30 mouse cellular contexts compared by ENCODE assay signal in genomic region chr19:32120798-32121197, GRCm38 (mm10). TPM values are rescaled to one million over a fixed set of nuclear protein-coding genes. Genes with fewer than 3 reads are reported as not detected.
DNase-seq lines count a peak whose midpoint lies in the region; ATAC-seq lines count a peak whose summit lies in the region.
"Had no signal": no experiment of that assay in that cellular context is flagged by ENCODE, and none has a peak within 500 bp of the region (broad histone marks: within the 10 kb centered on the region; RNA-seq: fewer than 3 reads in every experiment).

No protein-coding gene starts in this region.

- H3K27me3 ChIP-seq in kidney, embryonic 16.5 days (ENCODE audit: insufficient read depth, low read length) = no peaks in the 10 kb centered on the region
- no peaks in the 10 kb centered on the region for H3K27me3 ChIP-seq in forebrain, embryonic 13.5 days
- H3K27me3 ChIP-seq: CH12.LX; embryonic facial prominence, embryonic 13.5 days; forebrain, embryonic 12.5 days; heart, embryonic 12.5 days; heart, embryonic 15.5 days; hindbrain, embryonic 13.5 days had no signal

- no peaks in the 10 kb centered on the region for H3K9me3 ChIP-seq in kidney, embryonic 16.5 days (ENCODE audit: low read length)
- no peaks in the 10 kb centered on the region for H3K9me3 ChIP-seq in forebrain, embryonic 13.5 days (replicated peaks)
- H3K9me3 ChIP-seq: embryonic facial prominence, embryonic 10.5 days; embryonic facial prominence, embryonic 13.5 days; forebrain, embryonic 12.5 days; G1E; heart, embryonic 12.5 days; heart, embryonic 15.5 days; hindbrain, embryonic 10.5 days; hindbrain, embryonic 13.5 days had no signal

- no peak overlapping the region for H3K27ac ChIP-seq in kidney, embryonic 16.5 days (ENCODE audit: low read length)
- no peak overlapping the region for H3K27ac ChIP-seq in forebrain, embryonic 13.5 days
- H3K27ac ChIP-seq: embryonic facial prominence, embryonic 10.5 days; embryonic facial prominence, embryonic 13.5 days; forebrain, embryonic 12.5 days; heart, embryonic 15.5 days; hindbrain, embryonic 10.5 days; hindbrain, embryonic 13.5 days had no signal

- H3K4me1 ChIP-seq in kidney, embryonic 16.5 days (ENCODE audit: insufficient read depth, low read length) = no peaks in the 10 kb centered on the region
- no peaks in the 10 kb centered on the region for H3K4me1 ChIP-seq in forebrain, embryonic 13.5 days
- H3K4me1 ChIP-seq: embryonic facial prominence, embryonic 10.5 days; embryonic facial prominence, embryonic 13.5 days; forebrain, embryonic 12.5 days; heart, embryonic 12.5 days; heart, embryonic 15.5 days; hindbrain, embryonic 10.5 days; hindbrain, embryonic 13.5 days had no signal

- H3K4me3 ChIP-seq in kidney, embryonic 16.5 days (ENCODE audit: low read length) = no peak overlapping the region
- H3K4me3 ChIP-seq in forebrain, embryonic 13.5 days = no peak overlapping the region
- H3K4me3 ChIP-seq: embryonic facial prominence, embryonic 10.5 days; embryonic facial prominence, embryonic 13.5 days; erythroblast, embryonic 14.5 days; forebrain, embryonic 12.5 days; heart, embryonic 12.5 days; heart, embryonic 15.5 days; hindbrain, embryonic 10.5 days; hindbrain, embryonic 13.5 days had no signal

- ATAC-seq in kidney, embryonic 16.5 days (ENCODE audit: low FRiP score, low TSS enrichment) = 0 out of 2 replicates have a peak, but pooled peaks have one; percentile 9
- peak; percentile 41; the same call in 1 of the 2 replicates for ATAC-seq in megakaryocyte-erythroid progenitor cell, adult 5-6 weeks (replicated peaks; ENCODE audit: low FRiP score, low TSS enrichment, poor library complexity, severe bottlenecking)
- no peak for ATAC-seq in forebrain, embryonic 13.5 days
- ATAC-seq: forebrain, embryonic 16.5 days; hindbrain, embryonic 16.5 days had no signal

- no peak overlapping the region for H3K4me2 ChIP-seq in kidney, embryonic 16.5 days (replicated peaks; ENCODE audit: low read depth, low read length)
- H3K4me2 ChIP-seq in forebrain, embryonic 13.5 days = no peak overlapping the region
- H3K4me2 ChIP-seq: embryonic facial prominence, embryonic 13.5 days; forebrain, embryonic 12.5 days; heart, embryonic 12.5 days; heart, embryonic 15.5 days; hindbrain, embryonic 13.5 days had no signal

- H3K9ac ChIP-seq in kidney, embryonic 16.5 days (replicated peaks; ENCODE audit: low read length) = no peak overlapping the region
- no peak overlapping the region for H3K9ac ChIP-seq in forebrain, embryonic 13.5 days
- H3K9ac ChIP-seq: embryonic facial prominence, embryonic 13.5 days; forebrain, embryonic 12.5 days; heart, embryonic 12.5 days; heart, embryonic 15.5 days; hindbrain, embryonic 13.5 days had no signal

- WGBS in kidney, embryonic 16.5 days = 44% methylated on average over 1 of the region's 1 CpGs
- 93% methylated on average over 1 of the region's 1 CpGs for WGBS in forebrain, embryonic 13.5 days

- peaks cover 12% of the 10 kb centered on the region; the same call in 1 of the 2 replicates for H3K36me3 ChIP-seq in kidney, embryonic 16.5 days (ENCODE audit: insufficient read depth, low read length)
- no peaks in the 10 kb centered on the region for H3K36me3 ChIP-seq in forebrain, embryonic 13.5 days (ENCODE audit: poor library complexity, severe bottlenecking)
- H3K36me3 ChIP-seq: forebrain, embryonic 12.5 days; hindbrain, embryonic 10.5 days had no signal

- DNase-seq in heart, adult 11 months = peak; percentile 53
- no peak for DNase-seq in heart, adult 18-20 months
- DNase-seq in kidney, postnatal 4 days = no peak
- DNase-seq in testis, postnatal 10 days (ENCODE audit: low spot score) = peak; percentile 11
- DNase-seq in testis, postnatal 14 days (ENCODE audit: low spot score) = no peak
- DNase-seq: adrenal gland, adult 8-10 months; adrenal gland, postnatal 25 days; B cell, adult 2 months; cerebellum, adult 11-12 months; cerebellum, adult 9-10 months; cerebellum, postnatal 14 days; gastrocnemius, postnatal 10 days; gastrocnemius, postnatal 36 days; heart, postnatal 10 days; heart, postnatal 36 days had no signal

RNA-seq across cellular contexts. Expression of gene Asah2, which starts 12.8 kb away (rescaled TPM):
- total RNA-seq in heart, adult 18-20 months (2021) = 10 to 100 TPM; 14.8 to 15.2 TPM
- 2.0 and 2.7 TPM in 2 replicates for polyA plus RNA-seq in kidney, embryonic 16.5 days (2015; fragmentation: Nextera tagmentation; extraction: Ambion mirVana)
- total RNA-seq in megakaryocyte-erythroid progenitor cell, adult 5-6 weeks (2014; fragmentation: Nextera tagmentation) = 2.1 and 6.4 TPM in 2 replicates
- total RNA-seq in megakaryocyte-erythroid progenitor cell, adult 5-6 weeks (2017) = 1.7 and 4.7 TPM in 2 replicates
- 0.18 and 0.34 TPM in 2 replicates for polyA plus RNA-seq in forebrain, embryonic 13.5 days (2015; fragmentation: Nextera tagmentation; extraction: Ambion mirVana)

Comparison
In these comparisons a context has a peak if more than half of its experiments do, and no peak if none do; other contexts are left out.
1. DNase-seq: peak in heart, adult 11 months (single experiment) and testis, postnatal 10 days (single experiment); none in heart, adult 18-20 months (0 of 2), kidney, postnatal 4 days (0 of 2) and testis, postnatal 14 days (single experiment).